Mouse (Mus musculus): ENCODE measurements around the gene Iqgap2.

- TF ChIP-seq CTCF (conservative IDR thresholded peaks at IDR 0.05; ENCODE audit: insufficient read depth, insufficient read length, low read depth, low read length) (no peak), POLR2A (IDR thresholded peaks at IDR 0.05; ENCODE audit: low read depth, low read length) (no peak)
Measured at GRCm38 (mm10) chr13:95639336-95640116, 252.2 kb downstream of the Iqgap2 start.
